Mouse (Mus musculus): ENCODE measurements around the gene Fam189a1. TPM values are rescaled to one million over a fixed set of nuclear protein-coding genes. Genes with fewer than 3 reads are reported as not detected.
A peak's percentile ranks its signal among the peaks of the same experiment; 100 is the strongest.

Fam189a1 gene
- polyA plus RNA-seq, 1 experiment from 2014 or later, result 2.7 TPM

GRCm38 (mm10) chr7:64884187-64884862, 272.0 kb downstream of the Fam189a1 start:
- H3K4me1 ChIP-seq (replicated peaks; ENCODE audit: control insufficient read depth, insufficient read depth, low read length), result no peaks in the 10 kb centered on the region
- DNase-seq (ENCODE audit: low spot score) (no peak), ATAC-seq (replicated peaks; ENCODE audit: low FRiP score) (no peak)
- no peak overlapping the region for H3K9ac ChIP-seq (ENCODE audit: low read length)
- no peak overlapping the region for H3K4me3 ChIP-seq (ENCODE audit: low read depth, low read length)
- H3K36me3 ChIP-seq (ENCODE audit: control insufficient read depth, insufficient read depth, low read length), result no peaks in the 10 kb centered on the region
- no peak overlapping the region for H3K27ac ChIP-seq (ENCODE audit: low read depth, low read length)
- WGBS, result 74% methylated on average over 11 of the region's 11 CpGs
- no peaks in the 10 kb centered on the region for H3K9me3 ChIP-seq (ENCODE audit: control insufficient read depth, low read length)
- H3K27me3 ChIP-seq (ENCODE audit: control insufficient read depth, insufficient read depth, low read length), result no peaks in the 10 kb centered on the region
- H3K4me2 ChIP-seq (ENCODE audit: low read depth, low read length, severe bottlenecking), result no peak overlapping the region

DNA sequence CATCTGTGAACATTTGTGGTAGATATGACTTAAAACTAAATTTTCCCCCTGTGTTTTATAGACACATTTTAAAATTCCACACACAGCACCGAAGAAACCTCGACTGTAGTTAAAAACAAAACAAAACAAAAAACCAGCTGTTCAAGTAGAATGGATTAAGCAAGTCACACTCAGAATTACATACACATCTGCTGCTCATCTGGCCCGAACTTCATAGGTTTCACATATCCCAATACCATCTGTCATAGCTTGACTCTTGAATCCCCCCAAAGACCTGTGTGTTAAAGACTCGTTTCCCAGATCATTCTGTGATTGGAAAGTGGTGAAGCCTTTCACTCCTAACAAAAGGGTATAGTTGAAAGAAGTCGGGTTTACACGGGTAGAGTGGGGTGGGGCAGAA, 274.1 kb downstream of the Fam189a1 start:
- DNase-seq (ENCODE audit: low spot score) (no peak), ATAC-seq (replicated peaks; ENCODE audit: low FRiP score) (no peak)
- H3K4me2 ChIP-seq (ENCODE audit: low read depth, low read length, severe bottlenecking), result no peak overlapping the region
- no peak overlapping the region for H3K27ac ChIP-seq (ENCODE audit: low read depth, low read length)
- no peaks in the 10 kb centered on the region for H3K27me3 ChIP-seq (ENCODE audit: control insufficient read depth, insufficient read depth, low read length)
- H3K36me3 ChIP-seq (ENCODE audit: control insufficient read depth, insufficient read depth, low read length), result no peaks in the 10 kb centered on the region
- H3K4me3 ChIP-seq (ENCODE audit: low read depth, low read length), result no peak overlapping the region
- 71% methylated on average over 6 of the region's 6 CpGs for whole genome bisulfite sequencing
- H3K9me3 ChIP-seq (ENCODE audit: control insufficient read depth, low read length), result no peaks in the 10 kb centered on the region
- no peaks in the 10 kb centered on the region for H3K4me1 ChIP-seq (replicated peaks; ENCODE audit: control insufficient read depth, insufficient read depth, low read length)
- H3K9ac ChIP-seq (ENCODE audit: low read length), result no peak overlapping the region

GRCm38 (mm10) chr7:64881387-64881786, 275.0 kb downstream of the Fam189a1 start:
- DNase-seq (ENCODE audit: low spot score) (no peak), ATAC-seq (replicated peaks; ENCODE audit: low FRiP score) (no peak)
- H3K9me3 ChIP-seq (ENCODE audit: control insufficient read depth, low read length), result no peaks in the 10 kb centered on the region
- no peak overlapping the region for H3K27ac ChIP-seq (ENCODE audit: low read depth, low read length)
- no peaks in the 10 kb centered on the region for H3K4me1 ChIP-seq (replicated peaks; ENCODE audit: control insufficient read depth, insufficient read depth, low read length)
- no peaks in the 10 kb centered on the region for H3K27me3 ChIP-seq (ENCODE audit: control insufficient read depth, insufficient read depth, low read length)
- H3K4me3 ChIP-seq (ENCODE audit: low read depth, low read length), result no peak overlapping the region
- 80% methylated on average over 7 of the region's 7 CpGs for WGBS
- H3K4me2 ChIP-seq (ENCODE audit: low read depth, low read length, severe bottlenecking), result no peak overlapping the region
- H3K36me3 ChIP-seq (ENCODE audit: control insufficient read depth, insufficient read depth, low read length), result no peaks in the 10 kb centered on the region
- no peak overlapping the region for H3K9ac ChIP-seq (ENCODE audit: low read length)

GRCm38 (mm10) chr7:64880415-64880814, 276.0 kb downstream of the Fam189a1 start:
- H3K4me3 ChIP-seq (ENCODE audit: low read depth, low read length), result no peak overlapping the region
- no peak overlapping the region for H3K9ac ChIP-seq (ENCODE audit: low read length)
- no peaks in the 10 kb centered on the region for H3K9me3 ChIP-seq (ENCODE audit: control insufficient read depth, low read length)
- H3K4me1 ChIP-seq (replicated peaks; ENCODE audit: control insufficient read depth, insufficient read depth, low read length), result no peaks in the 10 kb centered on the region
- ATAC-seq (replicated peaks; ENCODE audit: low FRiP score) (no peak), DNase-seq (ENCODE audit: low spot score) (no peak)
- WGBS, result 82% methylated on average over 5 of the region's 5 CpGs
- no peaks in the 10 kb centered on the region for H3K36me3 ChIP-seq (ENCODE audit: control insufficient read depth, insufficient read depth, low read length)
- no peaks in the 10 kb centered on the region for H3K27me3 ChIP-seq (ENCODE audit: control insufficient read depth, insufficient read depth, low read length)
- H3K27ac ChIP-seq (ENCODE audit: low read depth, low read length), result no peak overlapping the region
- no peak overlapping the region for H3K4me2 ChIP-seq (ENCODE audit: low read depth, low read length, severe bottlenecking)

- H3K4me3 ChIP-seq (ENCODE audit: low read depth, low read length), result no peak overlapping the region
- DNase-seq (ENCODE audit: low spot score) (no peak), ATAC-seq (replicated peaks; ENCODE audit: low FRiP score) (no peak)
- no peaks in the 10 kb centered on the region for H3K27me3 ChIP-seq (ENCODE audit: control insufficient read depth, insufficient read depth, low read length)
- H3K4me2 ChIP-seq (ENCODE audit: low read depth, low read length, severe bottlenecking), result no peak overlapping the region
- no peaks in the 10 kb centered on the region for H3K9me3 ChIP-seq (ENCODE audit: control insufficient read depth, low read length)
- H3K27ac ChIP-seq (ENCODE audit: low read depth, low read length), result no peak overlapping the region
- H3K36me3 ChIP-seq (ENCODE audit: control insufficient read depth, insufficient read depth, low read length), result no peaks in the 10 kb centered on the region
- no peak overlapping the region for H3K9ac ChIP-seq (ENCODE audit: low read length)
- 0 out of 2 replicates have a peak, but pooled peaks cover 8% of the 10 kb centered on the region for H3K4me1 ChIP-seq (replicated peaks; ENCODE audit: control insufficient read depth, insufficient read depth, low read length)
- 93% methylated on average over 4 of the region's 4 CpGs for WGBS
Measured at GRCm38 (mm10) chr7:64874941-64875340, 281.4 kb downstream of the Fam189a1 start.

DNA sequence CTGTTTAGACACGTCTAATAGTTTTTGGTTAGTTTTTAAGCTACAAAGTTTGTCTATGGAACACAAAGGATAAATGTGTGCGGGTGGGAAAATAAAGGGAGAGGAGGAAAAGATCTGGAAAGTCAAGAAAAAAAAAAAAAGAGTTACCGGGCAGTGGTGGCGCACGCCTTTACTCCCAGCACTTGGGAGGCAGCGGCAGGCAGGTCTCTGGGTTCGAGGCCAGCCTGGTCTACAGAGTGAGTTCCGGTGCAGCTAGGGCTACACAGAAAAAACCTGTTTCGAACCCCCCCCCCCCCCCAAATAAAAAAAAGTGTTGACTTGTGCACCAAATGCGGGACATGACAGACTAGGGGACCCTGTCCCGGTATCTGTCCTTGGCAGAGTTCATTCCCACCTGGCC, 283.1 kb downstream of the Fam189a1 start:
- Histone ChIP-seq H3K4me2 (ENCODE audit: low read depth, low read length, severe bottlenecking) (peak overlapping the region; percentile 46; the same call in 1 of the 2 replicates), H3K27ac (ENCODE audit: low read depth, low read length) (peak overlapping the region; percentile 64; the same call in 1 of the 2 replicates), H3K36me3 (ENCODE audit: control insufficient read depth, insufficient read depth, low read length) (no peaks in the 10 kb centered on the region), H3K9me3 (ENCODE audit: control insufficient read depth, low read length) (no peaks in the 10 kb centered on the region), H3K4me3 (ENCODE audit: low read depth, low read length) (peak overlapping the region; percentile 86), H3K27me3 (ENCODE audit: control insufficient read depth, insufficient read depth, low read length) (no peaks in the 10 kb centered on the region), H3K4me1 (replicated peaks; ENCODE audit: control insufficient read depth, insufficient read depth, low read length) (0 out of 2 replicates have a peak, but pooled peaks cover 8% of the 10 kb centered on the region), H3K9ac (ENCODE audit: low read length) (peak overlapping the region; percentile 41; the same call in 1 of the 2 replicates)
- WGBS, result 35% methylated on average over 11 of the region's 11 CpGs
- ATAC-seq (replicated peaks; ENCODE audit: low FRiP score) (peak; percentile 13; the same call in 1 of the 2 replicates), DNase-seq (ENCODE audit: low spot score) (no peak)

- DNase-seq (ENCODE audit: low spot score), result peak; percentile 98
- Histone ChIP-seq H3K4me1 (replicated peaks; ENCODE audit: control insufficient read depth, insufficient read depth, low read length) (0 out of 2 replicates have a peak, but pooled peaks cover 8% of the 10 kb centered on the region), H3K4me2 (ENCODE audit: low read depth, low read length, severe bottlenecking) (peak within 1 kb of the TSS; percentile 62), H3K9me3 (ENCODE audit: control insufficient read depth, low read length) (no peaks in the 10 kb centered on the region), H3K36me3 (ENCODE audit: control insufficient read depth, insufficient read depth, low read length) (no peaks in the 10 kb centered on the region), H3K4me3 (ENCODE audit: low read depth, low read length) (peak within 1 kb of the TSS; percentile 86), H3K27me3 (ENCODE audit: control insufficient read depth, insufficient read depth, low read length) (no peaks in the 10 kb centered on the region), H3K9ac (ENCODE audit: low read length) (peak within 1 kb of the TSS; percentile 94), H3K27ac (ENCODE audit: low read depth, low read length) (peak within 1 kb of the TSS; percentile 93)
- under 1% methylated on average over 54 of the region's 57 CpGs for WGBS
- peak; percentile 95 for ATAC-seq (replicated peaks; ENCODE audit: low FRiP score)
Measured at GRCm38 (mm10) chr7:64872743-64873241, 283.6 kb downstream of the Fam189a1 start, which contains the start of gene Nsmce3. Gene Nsmce3, minus strand, starts transcription at chr7:64872997.

- Histone ChIP-seq H3K4me3 (ENCODE audit: low read depth, low read length) (peak overlapping the region; percentile 86), H3K36me3 (ENCODE audit: control insufficient read depth, insufficient read depth, low read length) (no peaks in the 10 kb centered on the region), H3K4me2 (ENCODE audit: low read depth, low read length, severe bottlenecking) (peak overlapping the region; percentile 62), H3K27me3 (ENCODE audit: control insufficient read depth, insufficient read depth, low read length) (no peaks in the 10 kb centered on the region), H3K9me3 (ENCODE audit: control insufficient read depth, low read length) (no peaks in the 10 kb centered on the region), H3K27ac (ENCODE audit: low read depth, low read length) (peak overlapping the region; percentile 93), H3K9ac (ENCODE audit: low read length) (peak overlapping the region; percentile 94), H3K4me1 (replicated peaks; ENCODE audit: control insufficient read depth, insufficient read depth, low read length) (0 out of 2 replicates have a peak, but pooled peaks cover 8% of the 10 kb centered on the region)
- WGBS, result 1% methylated on average over 33 of the region's 33 CpGs
- no peak; the same call in 1 of the 2 replicates for ATAC-seq (replicated peaks; ENCODE audit: low FRiP score)
- DNase-seq (ENCODE audit: low spot score), result peak; percentile 51
Measured at GRCm38 (mm10) chr7:64871987-64872742, 284.2 kb downstream of the Fam189a1 start.
